Mouse (Mus musculus) right cerebral cortex, postnatal 10 days (tissue): ENCODE measurements around the gene Lrrc30.
A peak's percentile ranks its signal among the peaks of the same experiment; 100 is the strongest.

Source experiments
- DNase-seq, 2 experiments: peaks; one replicate each; pipeline ENCODE4 v3.0.0; 2021; ENCODE audit warnings: low spot score in 2 of 2

Lrrc30 gene

GRCm38 (mm10) chr17:67632676-67633339, at the start of gene Lrrc30:
Gene Lrrc30 (minus strand): TSS chr17:67632723.
- DNase-seq, result no peak

- DNase-seq, result no peak
These were observed 48.6 kb upstream of the Lrrc30 start for GRCm38 (mm10) chr17:67681084-67681483.

DNA sequence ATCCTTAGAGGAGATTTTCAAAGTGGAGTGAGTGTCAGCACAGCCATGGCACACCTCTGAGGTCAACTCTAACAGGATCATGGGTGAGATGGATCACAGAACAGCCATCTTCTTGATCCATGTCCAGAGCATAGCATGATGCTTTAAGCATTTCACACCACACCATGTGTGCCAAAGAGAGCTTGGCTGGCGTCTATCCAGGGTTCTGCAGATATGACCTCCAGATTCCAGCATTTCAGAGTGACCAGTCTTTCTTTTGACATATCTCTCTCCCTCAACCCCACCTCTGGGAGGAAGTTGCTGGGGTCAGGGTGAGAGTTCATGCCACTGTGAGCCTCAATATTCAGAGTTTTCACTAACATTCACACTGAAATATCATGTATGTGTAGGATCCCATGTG, 46.1 kb upstream of the Lrrc30 start:
- no peak for DNase-seq

DNA sequence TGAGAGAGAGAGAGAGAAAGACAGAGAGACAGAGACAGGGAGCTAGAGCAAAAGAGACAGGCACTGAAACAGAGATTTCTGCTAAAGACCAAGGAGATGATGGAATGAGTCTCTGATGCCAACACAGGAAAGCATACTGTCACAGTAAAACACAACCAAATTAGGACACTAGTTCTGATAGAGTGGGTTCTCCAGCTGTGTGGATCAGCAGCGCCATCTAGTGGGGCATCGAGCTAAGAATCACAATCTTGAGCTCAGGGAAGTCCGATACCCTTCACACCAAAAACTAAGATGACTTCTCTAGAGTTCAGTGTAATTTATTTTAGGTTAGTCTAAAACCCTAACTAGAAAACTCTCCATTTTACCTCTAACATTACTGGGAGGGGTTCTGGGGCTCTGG, 35.5 kb upstream of the Lrrc30 start:
- peak; percentile 69 to 80 for DNase-seq

- no peak for DNase-seq
These were observed 34.5 kb upstream of the Lrrc30 start for GRCm38 (mm10) chr17:67666981-67667380.

- no peak for DNase-seq
These were observed 31.8 kb upstream of the Lrrc30 start for GRCm38 (mm10) chr17:67664299-67664698.

DNA sequence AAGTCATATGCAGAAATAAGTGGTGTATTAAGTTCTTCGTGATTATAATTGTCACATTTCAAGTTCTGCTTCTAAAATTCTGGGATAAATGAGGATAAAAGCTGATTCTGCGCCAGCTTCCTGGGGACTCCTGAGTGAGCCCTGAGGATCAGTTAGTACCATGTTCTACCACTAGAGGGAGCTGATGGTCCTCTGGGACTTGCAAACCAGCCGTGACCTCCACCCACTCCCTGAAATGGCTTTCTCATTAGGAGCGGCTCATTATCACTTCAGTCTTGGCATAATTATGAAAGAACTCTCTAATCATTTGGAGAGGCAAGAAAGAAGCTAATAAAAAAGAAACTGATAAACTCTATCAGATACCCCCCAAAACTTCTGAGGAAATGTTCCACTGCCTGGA, 19.0 kb upstream of the Lrrc30 start:
- DNase-seq, result peak; percentile 43 to 52

DNA sequence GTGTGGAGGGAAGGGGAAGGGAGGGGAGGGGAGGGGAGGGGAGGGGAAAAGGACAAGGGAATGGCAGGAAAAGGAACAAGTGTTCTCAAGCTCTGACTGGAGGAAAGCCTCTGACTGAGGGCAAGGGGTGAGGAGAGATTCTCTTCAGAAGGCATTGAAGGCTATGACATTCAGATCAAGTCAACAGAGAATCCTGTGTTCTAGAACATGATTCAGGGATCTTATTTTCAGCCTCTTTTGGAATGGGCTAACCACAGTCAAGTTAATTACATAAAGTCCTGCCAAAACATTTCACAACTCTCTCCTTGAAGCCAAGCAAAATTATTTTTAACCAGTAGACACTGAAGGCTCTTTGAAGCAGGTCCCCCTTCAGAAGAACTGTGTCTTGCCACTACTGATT, 9.1 kb upstream of the Lrrc30 start:
- DNase-seq, result no peak

GRCm38 (mm10) chr17:67638119-67638810, 5.7 kb upstream of the Lrrc30 start:
- peak; percentile 42 to 43 for DNase-seq

GRCm38 (mm10) chr17:67636951-67637350, 4.4 kb upstream of the Lrrc30 start:
- DNase-seq, result no peak

- DNase-seq, result no peak
These were observed 3.8 kb upstream of the Lrrc30 start for GRCm38 (mm10) chr17:67636304-67636703.

DNA sequence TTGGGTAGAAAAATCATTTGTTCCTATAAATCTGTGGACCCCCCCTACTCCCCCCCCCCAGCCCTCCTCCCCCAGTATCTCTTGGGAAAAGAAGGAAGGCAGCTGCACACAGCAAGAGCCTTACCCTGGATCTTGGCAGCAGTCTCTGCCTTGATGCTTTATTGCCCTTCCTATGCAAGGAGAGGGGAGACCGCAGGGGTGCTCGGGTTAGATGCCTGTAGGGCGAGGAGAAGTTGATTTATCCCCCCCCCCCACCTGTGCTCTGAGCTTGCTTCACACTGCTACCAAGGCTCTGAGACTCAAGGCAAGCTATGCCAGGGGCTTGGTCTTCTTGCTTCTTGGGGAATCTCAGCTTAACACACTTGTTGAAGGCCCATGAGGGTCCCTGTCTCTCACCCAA, 2.8 kb downstream of the Lrrc30 start:
- no peak for DNase-seq

- peak; percentile 33 to 36 for DNase-seq
These were observed 3.3 kb downstream of the Lrrc30 start for GRCm38 (mm10) chr17:67629211-67629657.

DNA sequence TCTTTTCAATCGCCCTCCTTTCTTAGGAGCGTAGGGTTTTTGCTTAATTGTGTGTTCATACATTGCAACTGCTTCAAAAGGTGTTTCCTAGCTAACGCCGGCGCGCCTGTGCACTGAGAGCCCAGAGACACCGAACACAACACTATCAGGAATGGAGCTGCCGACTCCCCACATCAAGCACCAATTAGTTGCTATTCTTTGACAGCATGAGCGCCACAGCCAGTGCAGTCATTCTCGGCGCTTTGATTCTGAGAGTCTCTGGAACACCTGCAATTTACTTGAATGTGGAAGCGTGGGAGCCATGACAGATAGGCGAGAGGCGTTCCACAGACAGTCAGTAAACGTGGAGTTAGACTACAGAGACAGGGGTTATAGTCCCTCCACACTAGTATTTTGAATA, 4.0 kb downstream of the Lrrc30 start:
- DNase-seq, result peak; percentile 32 to 36

DNA sequence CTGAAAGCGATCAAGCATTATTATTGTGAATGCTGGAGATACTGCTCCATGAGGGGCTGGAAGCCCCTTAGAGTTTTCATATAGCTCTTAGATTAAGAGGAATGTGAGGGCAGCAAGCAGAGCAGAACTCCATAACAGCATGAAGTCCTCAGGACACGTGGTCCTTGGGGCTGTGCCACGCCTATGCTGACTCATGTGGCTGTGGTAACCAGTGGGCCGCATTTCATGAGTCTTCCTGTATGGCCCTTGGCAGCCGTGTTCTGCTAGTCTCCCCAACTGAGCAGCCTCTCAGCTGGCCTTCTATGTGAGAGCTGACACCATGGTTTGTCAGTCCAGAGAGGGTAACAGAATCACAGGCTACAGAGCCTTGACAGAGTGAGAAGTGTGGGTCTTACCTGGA, 7.1 kb downstream of the Lrrc30 start:
- DNase-seq, result no peak

DNA sequence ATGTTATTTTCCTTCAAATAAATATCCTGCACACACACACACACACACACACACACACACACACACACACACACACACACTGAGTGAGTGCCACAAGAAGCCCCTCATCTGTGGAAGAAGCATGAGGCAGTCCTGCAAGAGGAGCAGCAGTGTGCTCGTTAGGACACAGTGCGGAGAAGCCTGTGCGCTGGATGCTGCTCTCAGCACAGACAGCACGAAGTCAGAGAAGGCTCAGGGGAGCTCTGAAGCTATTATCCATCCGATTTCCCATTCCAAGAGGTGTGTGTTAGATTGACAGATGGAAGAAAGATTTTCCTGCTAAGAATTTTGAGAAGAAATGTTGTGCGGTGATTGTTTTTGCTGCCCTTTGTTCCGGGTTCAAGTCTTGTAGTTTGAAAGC, 13.5 kb downstream of the Lrrc30 start:
- no peak for DNase-seq

DNA sequence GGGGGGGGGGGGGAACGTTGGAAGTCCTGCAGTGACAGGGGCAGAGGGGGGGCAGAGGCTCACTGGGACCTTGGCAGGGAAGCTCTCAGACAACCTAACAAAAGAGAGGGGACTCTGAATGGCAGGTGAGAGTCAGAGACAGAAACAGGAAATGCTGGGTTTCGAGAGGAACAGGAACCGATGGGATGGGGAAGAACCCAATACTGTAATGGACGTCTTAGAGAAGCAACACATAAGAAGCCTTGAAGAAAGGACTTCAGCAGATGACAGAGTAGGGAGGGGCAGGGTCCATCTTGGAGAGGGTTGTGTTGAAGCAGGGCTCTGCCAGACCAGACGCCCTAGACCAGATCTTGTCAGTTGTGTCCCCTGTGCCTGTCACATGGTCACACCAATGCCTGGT, 18.1 kb downstream of the Lrrc30 start:
- no peak for DNase-seq

- no peak for DNase-seq
These were observed 19.9 kb downstream of the Lrrc30 start for GRCm38 (mm10) chr17:67612576-67612975.

GRCm38 (mm10) chr17:67612151-67612550, 20.4 kb downstream of the Lrrc30 start:
- no peak for DNase-seq

DNA sequence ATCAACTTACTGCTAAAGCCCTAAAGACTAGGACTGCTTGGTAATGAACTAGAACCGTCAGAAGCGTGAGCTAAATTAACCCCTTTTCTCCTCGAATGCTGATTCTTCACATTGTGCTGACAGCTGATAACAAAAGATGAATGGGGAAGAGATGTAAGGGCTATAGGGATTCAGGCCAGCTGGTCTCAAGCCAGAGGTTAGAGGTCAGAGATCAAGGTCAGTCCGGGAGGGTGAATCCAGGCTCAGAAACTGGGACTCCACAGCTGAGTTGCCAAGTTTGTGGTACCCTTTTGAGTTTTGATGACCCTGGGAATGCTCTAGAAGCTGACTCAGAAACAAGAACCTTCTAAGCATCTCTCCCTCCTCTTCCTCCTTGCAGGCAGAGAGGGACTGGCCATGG, 28.1 kb downstream of the Lrrc30 start:
- no peak for DNase-seq

DNA sequence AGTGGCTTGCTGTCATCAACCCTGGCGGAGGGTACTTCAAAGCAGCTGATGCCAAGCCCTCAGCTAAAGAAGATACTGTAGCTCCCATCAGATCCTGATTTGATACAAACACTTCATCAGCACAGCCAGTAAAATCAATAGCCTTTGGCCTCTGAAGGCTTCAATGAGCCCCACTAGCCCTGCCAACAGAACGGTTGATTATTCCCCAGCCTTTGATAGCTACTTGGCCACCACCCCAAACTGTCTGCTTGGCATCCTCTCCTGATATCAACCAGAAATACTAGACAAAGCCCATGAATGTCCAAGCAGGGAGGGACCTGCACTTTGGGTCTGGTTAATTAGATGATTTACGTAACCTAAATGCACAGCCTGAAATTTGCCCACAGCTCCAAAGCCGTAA, 30.0 kb downstream of the Lrrc30 start:
- DNase-seq, result peak in 1 of 2 experiments; percentile 27

- peak; percentile 86 to 91 for DNase-seq
These were observed 47.5 kb downstream of the Lrrc30 start for GRCm38 (mm10) chr17:67584937-67585579.

DNA sequence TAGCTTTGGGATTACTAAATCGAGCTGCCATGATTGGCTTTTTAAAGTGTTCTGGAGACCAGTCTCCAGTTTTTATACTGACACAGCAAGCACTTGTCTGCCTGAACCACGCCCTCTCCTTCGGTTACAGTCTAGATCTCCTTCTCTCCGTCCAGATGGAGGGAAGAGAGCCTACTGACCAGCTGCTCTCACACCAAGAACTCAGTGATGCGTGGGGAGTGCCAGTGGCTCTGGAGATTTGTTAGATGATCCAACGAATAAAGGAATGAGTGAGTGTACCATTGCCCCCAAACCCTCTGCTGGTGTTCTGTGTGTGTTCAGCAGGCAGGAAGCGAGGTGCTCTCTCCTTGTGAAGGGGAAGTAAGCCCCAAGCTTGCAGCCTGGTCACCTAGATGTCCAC, 48.0 kb downstream of the Lrrc30 start:
- DNase-seq, result no peak
